In genomic region chr3:37875331-37876015, GRCm38 (mm10) we compare ENCODE assay signal across 8 mouse cellular contexts.
DNase-seq lines count a peak whose midpoint lies in the region; ATAC-seq lines count a peak whose summit lies in the region.

No protein-coding gene starts in this region.

- H3K4me2 ChIP-seq in forebrain, embryonic 16.5 days (ENCODE audit: low read length): no peak overlapping the region
- no peak overlapping the region for H3K4me2 ChIP-seq in midbrain, embryonic 15.5 days

- no peak overlapping the region for H3K9ac ChIP-seq in forebrain, embryonic 16.5 days (replicated peaks; ENCODE audit: low read depth, low read length)
- no peak overlapping the region for H3K9ac ChIP-seq in midbrain, embryonic 15.5 days

- H3K9me3 ChIP-seq in forebrain, embryonic 16.5 days (ENCODE audit: control insufficient read depth, low read length): no peaks in the 10 kb centered on the region
- H3K9me3 ChIP-seq in hindbrain, embryonic 10.5 days: no peaks in the 10 kb centered on the region
- no peaks in the 10 kb centered on the region for H3K9me3 ChIP-seq in limb, embryonic 10.5 days (replicated peaks)
- no peaks in the 10 kb centered on the region for H3K9me3 ChIP-seq in midbrain, embryonic 15.5 days

- no peaks in the 10 kb centered on the region for H3K36me3 ChIP-seq in forebrain, embryonic 16.5 days (ENCODE audit: control insufficient read depth, insufficient read depth)
- no peaks in the 10 kb centered on the region for H3K36me3 ChIP-seq in hindbrain, embryonic 10.5 days
- H3K36me3 ChIP-seq in limb, embryonic 10.5 days: no peaks in the 10 kb centered on the region
- no peaks in the 10 kb centered on the region for H3K36me3 ChIP-seq in midbrain, embryonic 15.5 days (replicated peaks)

- no peak overlapping the region for H3K4me3 ChIP-seq in forebrain, embryonic 16.5 days (replicated peaks; ENCODE audit: low read length)
- H3K4me3 ChIP-seq in hindbrain, embryonic 10.5 days: no peak overlapping the region
- H3K4me3 ChIP-seq in limb, embryonic 10.5 days: no peak overlapping the region
- no peak overlapping the region for H3K4me3 ChIP-seq in midbrain, embryonic 15.5 days

- peaks cover 6% of the 10 kb centered on the region for H3K4me1 ChIP-seq in forebrain, embryonic 16.5 days (replicated peaks; ENCODE audit: control insufficient read depth, insufficient read depth, low read length)
- peaks cover 29% of the 10 kb centered on the region for H3K4me1 ChIP-seq in hindbrain, embryonic 10.5 days (replicated peaks)
- peaks cover 30% of the 10 kb centered on the region for H3K4me1 ChIP-seq in limb, embryonic 10.5 days
- no peaks in the 10 kb centered on the region for H3K4me1 ChIP-seq in midbrain, embryonic 15.5 days

- ATAC-seq in forebrain, embryonic 16.5 days: peak; percentile 86
- ATAC-seq in midbrain, embryonic 15.5 days (replicated peaks): peak; percentile 65; the same call in 1 of the 2 replicates
- ATAC-seq in CD4-positive, CD25-positive, alpha-beta regulatory T cell, adult 4 months: no peak

- no peaks in the 10 kb centered on the region for H3K27me3 ChIP-seq in forebrain, embryonic 16.5 days (replicated peaks; ENCODE audit: control insufficient read depth, insufficient read depth, low read length)
- no peaks in the 10 kb centered on the region for H3K27me3 ChIP-seq in hindbrain, embryonic 10.5 days (ENCODE audit: insufficient read depth, poor library complexity, severe bottlenecking)
- no peaks in the 10 kb centered on the region for H3K27me3 ChIP-seq in limb, embryonic 10.5 days (ENCODE audit: low read depth, poor library complexity, severe bottlenecking)
- no peaks in the 10 kb centered on the region for H3K27me3 ChIP-seq in midbrain, embryonic 15.5 days (replicated peaks)

- no peak overlapping the region for H3K27ac ChIP-seq in forebrain, embryonic 16.5 days (ENCODE audit: low read length)
- H3K27ac ChIP-seq in hindbrain, embryonic 10.5 days: peak overlapping the region; percentile 57
- H3K27ac ChIP-seq in limb, embryonic 10.5 days: peak overlapping the region; percentile 50
- no peak overlapping the region for H3K27ac ChIP-seq in midbrain, embryonic 15.5 days

- WGBS in forebrain, embryonic 16.5 days: 39% methylated on average over 6 of the region's 6 CpGs
- WGBS in hindbrain, embryonic 10.5 days: 60% methylated on average over 6 of the region's 6 CpGs
- WGBS in limb, embryonic 10.5 days: 47% methylated on average over 6 of the region's 6 CpGs
- 40% methylated on average over 6 of the region's 6 CpGs for WGBS in midbrain, embryonic 15.5 days

- DNase-seq in right cerebral cortex, postnatal 4 days: peak; percentile 18
- DNase-seq in right cerebral cortex, postnatal 25 days: no peak
- DNase-seq in hindbrain, embryonic 10.5 days (ENCODE audit: low spot score): peak; percentile 32
- DNase-seq in limb, embryonic 10.5 days (ENCODE audit: low spot score): no peak
- no peak for DNase-seq in spleen, postnatal 14 days (ENCODE audit: low spot score in 2 of 2)

Comparison
In these comparisons a context has a peak if more than half of its experiments do, and no peak if none do; other contexts are left out.
1. DNase-seq: peak in right cerebral cortex, postnatal 4 days (single experiment) and hindbrain, embryonic 10.5 days (single experiment); none in right cerebral cortex, postnatal 25 days (single experiment), limb, embryonic 10.5 days (single experiment) and spleen, postnatal 14 days (0 of 2).
2. H3K27ac ChIP-seq: peak in hindbrain, embryonic 10.5 days (single experiment) and limb, embryonic 10.5 days (single experiment); none in forebrain, embryonic 16.5 days (single experiment) and midbrain, embryonic 15.5 days (single experiment).